Mouse (Mus musculus): ENCODE results near the gene Tns1.

DNA sequence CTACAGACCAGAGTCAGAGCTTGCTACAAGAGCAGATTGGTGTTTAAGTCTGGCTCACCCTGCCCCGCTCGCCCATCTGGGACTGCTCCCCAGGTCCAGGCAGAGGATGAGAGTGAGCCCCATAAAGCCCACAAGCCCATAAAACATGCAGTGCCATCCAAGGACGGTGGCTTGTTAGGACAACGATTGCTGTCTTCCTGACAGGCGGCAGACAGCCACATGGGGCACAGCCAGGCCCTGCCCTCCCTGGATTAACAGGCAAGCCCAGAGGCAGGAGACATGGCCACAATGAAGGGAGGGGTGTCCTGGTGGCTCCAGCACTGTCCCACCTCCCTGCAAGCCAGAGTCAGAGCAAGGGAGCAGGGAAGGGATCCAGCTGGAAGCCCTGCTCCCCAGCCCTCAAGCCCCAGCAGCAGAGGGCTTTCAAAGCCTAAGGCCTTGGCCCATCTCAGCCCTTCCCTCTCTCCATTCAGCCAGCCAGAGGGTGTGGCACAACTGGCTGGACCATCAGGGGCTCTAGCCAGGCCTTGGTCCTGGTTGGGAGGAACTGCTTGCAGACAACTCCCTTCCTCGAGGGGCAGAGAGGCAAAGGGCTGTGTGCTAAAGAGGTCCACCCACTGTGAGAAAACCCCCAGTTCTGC lies 40.1 kb downstream of the Tns1 start:
- no peak for TF ChIP-seq POLR2A (IDR thresholded peaks at IDR 0.05; ENCODE audit: control insufficient read depth in 1 of 2, insufficient read depth in 1 of 2, low read depth in 1 of 2, low read length in 2 of 2, poor library complexity in 1 of 2)
- no peak for TF ChIP-seq CTCF (IDR thresholded peaks at IDR 0.05 in 2 of 3, conservative IDR thresholded peaks at IDR 0.05 in 1 of 3; ENCODE audit: control insufficient read depth in 1 of 3, insufficient read depth in 1 of 3, low read depth in 2 of 3, low read length in 3 of 3, poor library complexity in 1 of 3, severe bottlenecking in 1 of 3)
- TF ChIP-seq EP300 (IDR thresholded peaks at IDR 0.05; ENCODE audit: low read depth in 1 of 2, low read length in 2 of 2), result no peak
- TF ChIP-seq ZMIZ1 (IDR thresholded peaks at IDR 0.05; ENCODE audit: low read depth, low read length), result no peak
